In the genomic region with DNA sequence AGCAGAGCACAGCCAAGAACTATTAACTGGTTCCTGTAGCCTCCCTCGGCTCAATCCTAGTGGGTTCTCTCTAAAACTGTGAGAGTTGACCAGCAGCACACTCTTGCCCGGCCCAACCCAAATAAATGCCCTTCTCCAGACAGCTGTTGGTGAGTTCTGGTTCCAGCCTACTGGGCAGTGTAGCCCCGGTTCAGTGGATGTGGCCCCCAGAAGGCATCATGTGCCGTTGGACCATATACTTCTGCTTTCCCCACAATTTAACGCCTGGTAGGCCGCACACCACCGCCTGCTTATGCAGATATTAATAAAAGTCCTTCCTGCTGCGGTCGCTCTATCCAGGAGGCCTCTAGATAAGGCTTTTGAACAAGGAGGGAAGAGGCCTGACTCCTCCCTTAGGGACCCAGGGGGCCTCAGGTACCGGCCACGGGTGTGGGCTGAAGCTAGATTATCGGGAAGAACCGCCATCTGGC, we compare ENCODE assay signal across 7 mouse cellular contexts. TPM values are rescaled to one million over a fixed set of nuclear protein-coding genes. Genes with fewer than 3 reads are reported as not detected.
A peak's percentile ranks its signal among the peaks of the same experiment; 100 is the strongest.
DNase-seq lines count a peak whose midpoint lies in the region; ATAC-seq and TF ChIP-seq lines count a peak whose summit lies in the region.

No protein-coding gene starts in this region.

- WGBS in embryonic facial prominence, embryonic 10.5 days, result 28% methylated on average over 13 of the region's 13 CpGs
- WGBS in intestine, embryonic 15.5 days, result 7% methylated on average over 13 of the region's 13 CpGs
- WGBS in midbrain, embryonic 10.5 days, result 33% methylated on average over 13 of the region's 13 CpGs

- 0 out of 2 replicates have a peak, but pooled peaks cover 3% of the 10 kb centered on the region for H3K27me3 ChIP-seq in embryonic facial prominence, embryonic 10.5 days (replicated peaks; ENCODE audit: low read depth, poor library complexity, severe bottlenecking)
- H3K27me3 ChIP-seq in intestine, embryonic 15.5 days (replicated peaks), result no peaks in the 10 kb centered on the region
- peaks cover 25% of the 10 kb centered on the region for H3K27me3 ChIP-seq in midbrain, embryonic 10.5 days (ENCODE audit: low read depth, poor library complexity, severe bottlenecking)

- H3K27ac ChIP-seq in left cerebral cortex, adult 2 months, result peak overlapping the region; percentile 76
- H3K27ac ChIP-seq in embryonic facial prominence, embryonic 10.5 days (replicated peaks), result peak overlapping the region; percentile 91
- H3K27ac ChIP-seq in intestine, embryonic 15.5 days, result peak overlapping the region; percentile 98
- H3K27ac ChIP-seq in midbrain, embryonic 10.5 days (replicated peaks), result peak overlapping the region; percentile 83

- no peak for TF ChIP-seq CTCF in left cerebral cortex, adult 2 months (IDR thresholded peaks at IDR 0.05)

- no peak for DNase-seq in left cerebral cortex, adult 2 months (ENCODE audit: extremely low spot score in 1 of 2, low spot score in 2 of 2)
- DNase-seq in left cerebral cortex, adult 8-10 months (ENCODE audit: low spot score in 2 of 2), result no peak
- peak; percentile 58 for DNase-seq in NIH3T3 (ENCODE audit: low read depth)
- DNase-seq in embryonic facial prominence, embryonic 10.5 days (ENCODE audit: low spot score), result peak; percentile 37
- peak; percentile 21 for DNase-seq in midbrain, embryonic 10.5 days (ENCODE audit: low spot score)
- DNase-seq in left cerebral cortex, adult 18-20 months (ENCODE audit: low spot score in 2 of 2), result no peak

- peak overlapping the region; percentile 74 for H3K4me2 ChIP-seq in intestine, embryonic 15.5 days (replicated peaks)

- H3K9ac ChIP-seq in intestine, embryonic 15.5 days, result peak overlapping the region; percentile 79

- H3K36me3 ChIP-seq in embryonic facial prominence, embryonic 10.5 days (replicated peaks), result peaks cover 17% of the 10 kb centered on the region
- peaks cover 8% of the 10 kb centered on the region; the same call in 1 of the 2 replicates for H3K36me3 ChIP-seq in intestine, embryonic 15.5 days
- H3K36me3 ChIP-seq in midbrain, embryonic 10.5 days, result no peaks in the 10 kb centered on the region

- H3K4me3 ChIP-seq in left cerebral cortex, adult 2 months, result peak overlapping the region; percentile 47
- peak overlapping the region; percentile 64 for H3K4me3 ChIP-seq in embryonic facial prominence, embryonic 10.5 days
- peak overlapping the region; percentile 60 for H3K4me3 ChIP-seq in intestine, embryonic 15.5 days (replicated peaks)
- peak overlapping the region; percentile 56 for H3K4me3 ChIP-seq in midbrain, embryonic 10.5 days

- peak; percentile 84 for ATAC-seq in intestine, embryonic 15.5 days

- intact Hi-C loops in left cerebral cortex, adult 2 months (cut with DNase I), result no loop called here

- no peaks in the 10 kb centered on the region for H3K9me3 ChIP-seq in embryonic facial prominence, embryonic 10.5 days
- no peaks in the 10 kb centered on the region for H3K9me3 ChIP-seq in intestine, embryonic 15.5 days
- H3K9me3 ChIP-seq in midbrain, embryonic 10.5 days (replicated peaks), result no peaks in the 10 kb centered on the region

- H3K4me1 ChIP-seq in embryonic facial prominence, embryonic 10.5 days, result peaks cover 48% of the 10 kb centered on the region
- peaks cover 24% of the 10 kb centered on the region for H3K4me1 ChIP-seq in intestine, embryonic 15.5 days (replicated peaks)
- peaks cover 26% of the 10 kb centered on the region for H3K4me1 ChIP-seq in midbrain, embryonic 10.5 days

RNA-seq across cellular contexts. Expression of gene Vamp8, which starts 1.0 kb away (rescaled TPM):
- total RNA-seq in left cerebral cortex, adult 2 months (2021), result 10 to 100 TPM; 11.7 to 15.4 TPM
- total RNA-seq in left cerebral cortex, adult 8-10 months (2022), result 10 to 100 TPM; 16.5 to 23.2 (median 18.5) TPM
- 53.2 and 59.8 TPM in 2 replicates for polyA plus RNA-seq in embryonic facial prominence, embryonic 10.5 days (2016; fragmentation: Nextera tagmentation; extraction: Ambion mirVana)
- polyA plus RNA-seq in intestine, embryonic 15.5 days (2015; fragmentation: Nextera tagmentation; extraction: Ambion mirVana), result 193 and 229 TPM in 2 replicates
- polyA plus RNA-seq in midbrain, embryonic 10.5 days (2016; fragmentation: Nextera tagmentation; extraction: Ambion mirVana), result 35.7 and 35.8 TPM in 2 replicates
- total RNA-seq in left cerebral cortex, adult 18-20 months (2021), result 10 to 100 TPM; 12.6 to 14.0 TPM

RNA-seq across cellular contexts. Expression of gene Vamp5, which starts 9.2 kb away (rescaled TPM):
- 1 to 10 TPM; 6.3 to 6.8 TPM for total RNA-seq in left cerebral cortex, adult 2 months (2021)
- total RNA-seq in left cerebral cortex, adult 8-10 months (2022), result 1 to 10 TPM; 4.4 to 8.6 (median 6.9) TPM
- polyA plus RNA-seq in embryonic facial prominence, embryonic 10.5 days (2016; fragmentation: Nextera tagmentation; extraction: Ambion mirVana), result 13.6 and 15.9 TPM in 2 replicates
- 19.2 and 19.4 TPM in 2 replicates for polyA plus RNA-seq in intestine, embryonic 15.5 days (2015; fragmentation: Nextera tagmentation; extraction: Ambion mirVana)
- 12.0 and 12.9 TPM in 2 replicates for polyA plus RNA-seq in midbrain, embryonic 10.5 days (2016; fragmentation: Nextera tagmentation; extraction: Ambion mirVana)
- total RNA-seq in left cerebral cortex, adult 18-20 months (2021), result 1 to 10 TPM; 6.1 to 7.0 TPM

RNA-seq across cellular contexts. Expression of gene Rnf181, which starts 22.8 kb away (rescaled TPM):
- 10 to 100 TPM; 75.7 to 75.9 TPM for total RNA-seq in left cerebral cortex, adult 2 months (2021)
- 10 to 100 TPM; 76.4 to 85.1 (median 81.5) TPM for total RNA-seq in left cerebral cortex, adult 8-10 months (2022)
- polyA plus RNA-seq in embryonic facial prominence, embryonic 10.5 days (2016; fragmentation: Nextera tagmentation; extraction: Ambion mirVana), result 106 and 111 TPM in 2 replicates
- 122 and 133 TPM in 2 replicates for polyA plus RNA-seq in intestine, embryonic 15.5 days (2015; fragmentation: Nextera tagmentation; extraction: Ambion mirVana)
- 106 and 111 TPM in 2 replicates for polyA plus RNA-seq in midbrain, embryonic 10.5 days (2016; fragmentation: Nextera tagmentation; extraction: Ambion mirVana)
- 10 to 100 TPM; 78.9 to 81.5 TPM for total RNA-seq in left cerebral cortex, adult 18-20 months (2021)

RNA-seq across cellular contexts. Expression of gene Ggcx, which starts 24.6 kb away (rescaled TPM):
- 10 to 100 TPM; 25.7 to 26.9 TPM for total RNA-seq in left cerebral cortex, adult 2 months (2021)
- 10 to 100 TPM; 20.3 to 24.7 (median 23.5) TPM for total RNA-seq in left cerebral cortex, adult 8-10 months (2022)
- polyA plus RNA-seq in embryonic facial prominence, embryonic 10.5 days (2016; fragmentation: Nextera tagmentation; extraction: Ambion mirVana), result 20.4 and 21.1 TPM in 2 replicates
- 23.8 and 23.9 TPM in 2 replicates for polyA plus RNA-seq in intestine, embryonic 15.5 days (2015; fragmentation: Nextera tagmentation; extraction: Ambion mirVana)
- polyA plus RNA-seq in midbrain, embryonic 10.5 days (2016; fragmentation: Nextera tagmentation; extraction: Ambion mirVana), result 15.3 and 21.5 TPM in 2 replicates
- total RNA-seq in left cerebral cortex, adult 18-20 months (2021), result 10 to 100 TPM; 21.7 to 24.4 TPM

RNA-seq across cellular contexts. Expression of gene Tmem150a, which starts 34.3 kb away (rescaled TPM):
- total RNA-seq in left cerebral cortex, adult 2 months (2021), result 1 to 10 TPM; 8.0 to 9.7 TPM
- total RNA-seq in left cerebral cortex, adult 8-10 months (2022), result 10 to 100 TPM in 2 of 4 experiments, 1 to 10 TPM in 2; 8.9 to 12.8 (median 10.7) TPM
- polyA plus RNA-seq in embryonic facial prominence, embryonic 10.5 days (2016; fragmentation: Nextera tagmentation; extraction: Ambion mirVana), result 6.1 and 6.3 TPM in 2 replicates
- 11.3 and 14.4 TPM in 2 replicates for polyA plus RNA-seq in intestine, embryonic 15.5 days (2015; fragmentation: Nextera tagmentation; extraction: Ambion mirVana)
- 5.6 and 6.7 TPM in 2 replicates for polyA plus RNA-seq in midbrain, embryonic 10.5 days (2016; fragmentation: Nextera tagmentation; extraction: Ambion mirVana)
- 10 to 100 TPM in 1 of 2 experiments, 1 to 10 TPM in 1; 6.8 to 11.0 TPM for total RNA-seq in left cerebral cortex, adult 18-20 months (2021)

Comparison
In these comparisons a context has a peak if more than half of its experiments do, and no peak if none do; other contexts are left out.
1. DNase-seq: peak in NIH3T3 (single experiment), embryonic facial prominence, embryonic 10.5 days (single experiment) and midbrain, embryonic 10.5 days (single experiment); none in left cerebral cortex, adult 2 months (0 of 2), left cerebral cortex, adult 8-10 months (0 of 2) and left cerebral cortex, adult 18-20 months (0 of 2).
2. Peak in every context shown above with its lines, with median percentiles within 50 percentile points of each other: H3K27ac ChIP-seq and H3K4me3 ChIP-seq.